Mouse (Mus musculus): Measurements from ENCODE around the gene Aldh5a1. TPM values are rescaled to one million over a fixed set of nuclear protein-coding genes. Genes with fewer than 3 reads are reported as not detected.

Gene Aldh5a1
- polyA plus RNA-seq (2017; shearing (Covaris generic)), result 1 to 10 TPM in 1 of 2 experiments, under 1 TPM in 1; 0.72 to 1.3 TPM

GRCm38 (mm10) chr13:24937108-24937838 lies at the start of gene Aldh5a1:
Gene Aldh5a1 (minus strand): TSS chr13:24937661.

GRCm38 (mm10) chr13:24942512-24943282 lies 5.2 kb upstream of the Aldh5a1 start, which contains the start of gene Gpld1:
Gene Gpld1 (plus strand): TSS chr13:24943152.

Other genes with a start within 250 kb of the Aldh5a1 start
- under 1 TPM in 1 of 2 experiments, not detected in 1; 0.27 TPM for gene Armh2, start 196.4 kb downstream of the Aldh5a1 start, polyA plus RNA-seq (2017; shearing (Covaris generic))
- 10 to 100 TPM; 42.4 to 55.3 TPM for gene Gmnn, start 175.7 kb downstream of the Aldh5a1 start, polyA plus RNA-seq (2017; shearing (Covaris generic))
- 10 to 100 TPM; 25.0 to 28.9 TPM for gene BC005537, start 136.0 kb downstream of the Aldh5a1 start, polyA plus RNA-seq (2017; shearing (Covaris generic))
- 10 to 100 TPM; 75.2 to 90.5 TPM for gene Acot13, start 106.1 kb downstream of the Aldh5a1 start, polyA plus RNA-seq (2017; shearing (Covaris generic))
- 10 to 100 TPM; 48.1 to 63.8 TPM for gene Tdp2, start 106.0 kb downstream of the Aldh5a1 start, polyA plus RNA-seq (2017; shearing (Covaris generic))
- gene D130043K22Rik, start 92.5 kb downstream of the Aldh5a1 start, polyA plus RNA-seq (2017; shearing (Covaris generic)), result 1 to 10 TPM in 1 of 2 experiments, under 1 TPM in 1; 0.64 to 2.9 TPM
- 1 to 10 TPM; 5.8 to 8.3 TPM for gene Gpld1, start 5.5 kb upstream of the Aldh5a1 start, polyA plus RNA-seq (2017; shearing (Covaris generic))
- gene Mrs2, start 82.7 kb upstream of the Aldh5a1 start, polyA plus RNA-seq (2017; shearing (Covaris generic)), result 10 to 100 TPM; 24.4 to 32.0 TPM
- under 1 TPM in 1 of 2 experiments, not detected in 1; 0.16 TPM for gene Dcdc2a, start 118.3 kb upstream of the Aldh5a1 start, polyA plus RNA-seq (2017; shearing (Covaris generic))